Mouse (Mus musculus): Measurements from ENCODE around the gene Cdh26.

DNA sequence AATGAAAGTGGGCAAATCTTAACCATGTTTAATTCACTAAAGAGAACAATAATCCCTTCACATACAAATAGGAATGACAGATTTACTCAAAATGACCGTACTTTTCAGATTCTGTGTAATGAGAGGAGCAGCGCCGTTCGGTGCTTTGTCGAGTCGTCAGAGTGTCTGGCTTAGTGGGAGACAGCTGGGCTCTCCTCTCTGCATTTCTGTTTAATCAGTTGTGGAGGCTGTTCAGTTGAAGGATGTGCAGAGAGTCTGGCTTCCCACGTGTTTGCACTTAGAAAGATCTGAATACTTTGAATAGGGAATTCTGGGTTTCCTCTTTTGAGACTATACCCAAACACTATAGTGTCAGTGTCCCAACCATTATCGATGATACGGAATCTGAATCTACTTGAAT is 7.0 kb downstream of the Cdh26 start:
- TF ChIP-seq POLR2A (IDR thresholded peaks at IDR 0.05; ENCODE audit: low read depth, low read length): no peak
- TF ChIP-seq CTCF (IDR thresholded peaks at IDR 0.05; ENCODE audit: borderline replicate concordance, insufficient read depth, low read length): no peak

Data from embryonic fibroblast, embryonic 13.5 days (primary cell).